Mouse (Mus musculus): ENCODE data around the gene Gpr45. TPM values are rescaled to one million over a fixed set of nuclear protein-coding genes. Genes with fewer than 3 reads are reported as not detected.

Gene Gpr45
- polyA plus RNA-seq, 1 experiment from 2014 or later, result 9.3 TPM

GRCm38 (mm10) chr1:43066573-43066972 is 113.9 kb downstream of the Gpr45 start:
- no peaks in the 10 kb centered on the region; the same call in none of the 2 replicates for H3K36me3 ChIP-seq (ENCODE audit: control insufficient read depth, insufficient read depth, low read length)
- no peaks in the 10 kb centered on the region for H3K4me1 ChIP-seq (ENCODE audit: control insufficient read depth, insufficient read depth, low read length)

GRCm38 (mm10) chr1:43067551-43067950 is 114.9 kb downstream of the Gpr45 start:
- Histone ChIP-seq H3K36me3 (ENCODE audit: control insufficient read depth, insufficient read depth, low read length) (no peaks in the 10 kb centered on the region; the same call in none of the 2 replicates), H3K4me2 (replicated peaks; ENCODE audit: low read depth, low read length) (no peak overlapping the region), H3K9me3 (ENCODE audit: control insufficient read depth, low read depth, low read length) (no peaks in the 10 kb centered on the region), H3K4me1 (ENCODE audit: control insufficient read depth, insufficient read depth, low read length) (no peaks in the 10 kb centered on the region), H3K4me3 (ENCODE audit: low read depth, low read length) (no peak overlapping the region), H3K9ac (replicated peaks; ENCODE audit: low read depth, low read length) (no peak overlapping the region), H3K27me3 (ENCODE audit: control insufficient read depth, insufficient read depth, low read length) (no peaks in the 10 kb centered on the region), H3K27ac (ENCODE audit: low read length) (no peak overlapping the region)
- WGBS, result 71% methylated on average over 7 of the region's 7 CpGs
- ATAC-seq (ENCODE audit: insufficient number of reproducible peaks, insufficient read depth, low FRiP score, low read depth), result no peak

More at GRCm38 (mm10) chr1:43066573-43066972, 113.9 kb downstream of the Gpr45 start:
- Histone ChIP-seq H3K9me3 (ENCODE audit: control insufficient read depth, low read depth, low read length) (no peaks in the 10 kb centered on the region), H3K27me3 (ENCODE audit: control insufficient read depth, insufficient read depth, low read length) (no peaks in the 10 kb centered on the region), H3K4me2 (replicated peaks; ENCODE audit: low read depth, low read length) (no peak overlapping the region), H3K27ac (ENCODE audit: low read length) (no peak overlapping the region), H3K4me3 (ENCODE audit: low read depth, low read length) (no peak overlapping the region), H3K9ac (replicated peaks; ENCODE audit: low read depth, low read length) (no peak overlapping the region)
- no peak for ATAC-seq (ENCODE audit: insufficient number of reproducible peaks, insufficient read depth, low FRiP score, low read depth)
- 84% methylated on average over 8 of the region's 8 CpGs for WGBS

- no peaks in the 10 kb centered on the region; the same call in none of the 2 replicates for H3K36me3 ChIP-seq (ENCODE audit: control insufficient read depth, insufficient read depth, low read length)
- no peaks in the 10 kb centered on the region for H3K27me3 ChIP-seq (ENCODE audit: control insufficient read depth, insufficient read depth, low read length)
- no peaks in the 10 kb centered on the region for H3K9me3 ChIP-seq (ENCODE audit: control insufficient read depth, low read depth, low read length)
- WGBS, result 65% methylated on average over 5 of the region's 5 CpGs
- no peak overlapping the region for H3K9ac ChIP-seq (replicated peaks; ENCODE audit: low read depth, low read length)
- no peak overlapping the region for H3K27ac ChIP-seq (ENCODE audit: low read length)
- H3K4me1 ChIP-seq (ENCODE audit: control insufficient read depth, insufficient read depth, low read length), result no peaks in the 10 kb centered on the region
- H3K4me3 ChIP-seq (ENCODE audit: low read depth, low read length), result no peak overlapping the region
- H3K4me2 ChIP-seq (replicated peaks; ENCODE audit: low read depth, low read length), result no peak overlapping the region
- no peak for ATAC-seq (ENCODE audit: insufficient number of reproducible peaks, insufficient read depth, low FRiP score, low read depth)
These were observed 118.1 kb downstream of the Gpr45 start for GRCm38 (mm10) chr1:43070726-43071125.

GRCm38 (mm10) chr1:43072028-43072427 is 119.4 kb downstream of the Gpr45 start:
- Histone ChIP-seq H3K4me2 (replicated peaks; ENCODE audit: low read depth, low read length) (no peak overlapping the region), H3K9me3 (ENCODE audit: control insufficient read depth, low read depth, low read length) (no peaks in the 10 kb centered on the region), H3K36me3 (ENCODE audit: control insufficient read depth, insufficient read depth, low read length) (no peaks in the 10 kb centered on the region; the same call in none of the 2 replicates), H3K4me3 (ENCODE audit: low read depth, low read length) (no peak overlapping the region), H3K9ac (replicated peaks; ENCODE audit: low read depth, low read length) (no peak overlapping the region), H3K27me3 (ENCODE audit: control insufficient read depth, insufficient read depth, low read length) (no peaks in the 10 kb centered on the region), H3K4me1 (ENCODE audit: control insufficient read depth, insufficient read depth, low read length) (no peaks in the 10 kb centered on the region), H3K27ac (ENCODE audit: low read length) (no peak overlapping the region)
- WGBS, result 91% methylated on average over 8 of the region's 8 CpGs
- no peak for ATAC-seq (ENCODE audit: insufficient number of reproducible peaks, insufficient read depth, low FRiP score, low read depth)

- no peak overlapping the region for H3K27ac ChIP-seq (ENCODE audit: low read length)
- no peak overlapping the region for H3K9ac ChIP-seq (replicated peaks; ENCODE audit: low read depth, low read length)
- no peak for ATAC-seq (ENCODE audit: insufficient number of reproducible peaks, insufficient read depth, low FRiP score, low read depth)
- 66% methylated on average over 1 of the region's 1 CpGs for WGBS
- no peaks in the 10 kb centered on the region for H3K27me3 ChIP-seq (ENCODE audit: control insufficient read depth, insufficient read depth, low read length)
- H3K4me3 ChIP-seq (ENCODE audit: low read depth, low read length), result no peak overlapping the region
- no peaks in the 10 kb centered on the region; the same call in none of the 2 replicates for H3K36me3 ChIP-seq (ENCODE audit: control insufficient read depth, insufficient read depth, low read length)
- H3K4me1 ChIP-seq (ENCODE audit: control insufficient read depth, insufficient read depth, low read length), result no peaks in the 10 kb centered on the region
- H3K4me2 ChIP-seq (replicated peaks; ENCODE audit: low read depth, low read length), result no peak overlapping the region
- H3K9me3 ChIP-seq (ENCODE audit: control insufficient read depth, low read depth, low read length), result no peaks in the 10 kb centered on the region
These were observed 119.9 kb downstream of the Gpr45 start for GRCm38 (mm10) chr1:43072561-43072960.

- 97% methylated on average over 2 of the region's 2 CpGs for WGBS
- no peaks in the 10 kb centered on the region; the same call in none of the 2 replicates for H3K36me3 ChIP-seq (ENCODE audit: control insufficient read depth, insufficient read depth, low read length)
- no peaks in the 10 kb centered on the region for H3K9me3 ChIP-seq (ENCODE audit: control insufficient read depth, low read depth, low read length)
- no peaks in the 10 kb centered on the region for H3K4me1 ChIP-seq (ENCODE audit: control insufficient read depth, insufficient read depth, low read length)
- no peak overlapping the region for H3K9ac ChIP-seq (replicated peaks; ENCODE audit: low read depth, low read length)
- no peaks in the 10 kb centered on the region for H3K27me3 ChIP-seq (ENCODE audit: control insufficient read depth, insufficient read depth, low read length)
- H3K27ac ChIP-seq (ENCODE audit: low read length), result no peak overlapping the region
- H3K4me3 ChIP-seq (ENCODE audit: low read depth, low read length), result no peak overlapping the region
- no peak for ATAC-seq (ENCODE audit: insufficient number of reproducible peaks, insufficient read depth, low FRiP score, low read depth)
- H3K4me2 ChIP-seq (replicated peaks; ENCODE audit: low read depth, low read length), result no peak overlapping the region
These were observed 122.1 kb downstream of the Gpr45 start for GRCm38 (mm10) chr1:43074791-43075190.

- no peak for ATAC-seq (ENCODE audit: insufficient number of reproducible peaks, insufficient read depth, low FRiP score, low read depth)
- H3K36me3 ChIP-seq (ENCODE audit: control insufficient read depth, insufficient read depth, low read length), result no peaks in the 10 kb centered on the region; the same call in 1 of the 2 replicates
- WGBS, result 71% methylated on average over 2 of the region's 2 CpGs
- no peak overlapping the region for H3K27ac ChIP-seq (ENCODE audit: low read length)
- H3K9ac ChIP-seq (replicated peaks; ENCODE audit: low read depth, low read length), result no peak overlapping the region
- H3K4me3 ChIP-seq (ENCODE audit: low read depth, low read length), result no peak overlapping the region
- H3K9me3 ChIP-seq (ENCODE audit: control insufficient read depth, low read depth, low read length), result no peaks in the 10 kb centered on the region
- H3K4me2 ChIP-seq (replicated peaks; ENCODE audit: low read depth, low read length), result no peak overlapping the region
- H3K27me3 ChIP-seq (ENCODE audit: control insufficient read depth, insufficient read depth, low read length), result no peaks in the 10 kb centered on the region
- H3K4me1 ChIP-seq (ENCODE audit: control insufficient read depth, insufficient read depth, low read length), result no peaks in the 10 kb centered on the region
These were observed 125.5 kb downstream of the Gpr45 start for GRCm38 (mm10) chr1:43078124-43078523.

GRCm38 (mm10) chr1:43082946-43083345 is 130.3 kb downstream of the Gpr45 start:
- no peaks in the 10 kb centered on the region for H3K27me3 ChIP-seq (ENCODE audit: control insufficient read depth, insufficient read depth, low read length)
- H3K4me2 ChIP-seq (replicated peaks; ENCODE audit: low read depth, low read length), result no peak overlapping the region
- WGBS, result 83% methylated on average over 5 of the region's 5 CpGs
- no peaks in the 10 kb centered on the region for H3K36me3 ChIP-seq (ENCODE audit: control insufficient read depth, insufficient read depth, low read length)
- no peak overlapping the region for H3K4me3 ChIP-seq (ENCODE audit: low read depth, low read length)
- no peak overlapping the region for H3K27ac ChIP-seq (ENCODE audit: low read length)
- H3K9me3 ChIP-seq (ENCODE audit: control insufficient read depth, low read depth, low read length), result no peaks in the 10 kb centered on the region
- ATAC-seq (ENCODE audit: insufficient number of reproducible peaks, insufficient read depth, low FRiP score, low read depth), result no peak
- H3K4me1 ChIP-seq (ENCODE audit: control insufficient read depth, insufficient read depth, low read length), result no peaks in the 10 kb centered on the region
- no peak overlapping the region for H3K9ac ChIP-seq (replicated peaks; ENCODE audit: low read depth, low read length)

Measured in stomach, embryonic 14.5 days (tissue).